Mouse (Mus musculus): ENCODE results near the gene Rgs6.

The Rgs6 gene

GRCm38 (mm10) chr12:82649991-82650390 lies 61.9 kb downstream of the Rgs6 start:
- DNase-seq (ENCODE audit: low spot score) = no peak

- DNase-seq (ENCODE audit: low spot score) = no peak
These were observed 76.5 kb downstream of the Rgs6 start for GRCm38 (mm10) chr12:82664598-82664997.

GRCm38 (mm10) chr12:82667441-82667840 lies 79.3 kb downstream of the Rgs6 start:
- DNase-seq (ENCODE audit: low spot score) = no peak

- DNase-seq (ENCODE audit: low spot score) = no peak
These were observed 82.2 kb downstream of the Rgs6 start for GRCm38 (mm10) chr12:82670201-82670737.

- DNase-seq (ENCODE audit: low spot score) = no peak
These were observed 83.5 kb downstream of the Rgs6 start for GRCm38 (mm10) chr12:82671591-82671990.

GRCm38 (mm10) chr12:82675137-82675536 lies 87.0 kb downstream of the Rgs6 start:
- DNase-seq (ENCODE audit: low spot score) = no peak

GRCm38 (mm10) chr12:82687015-82687414 lies 98.9 kb downstream of the Rgs6 start:
- no peak for DNase-seq (ENCODE audit: low spot score)

- DNase-seq (ENCODE audit: low spot score) = no peak
These were observed 110.9 kb downstream of the Rgs6 start for GRCm38 (mm10) chr12:82698886-82699527.

- no peak for DNase-seq (ENCODE audit: low spot score)
These were observed 111.4 kb downstream of the Rgs6 start for GRCm38 (mm10) chr12:82699528-82699905.

GRCm38 (mm10) chr12:82700241-82700640 lies 112.1 kb downstream of the Rgs6 start:
- DNase-seq (ENCODE audit: low spot score) = no peak

GRCm38 (mm10) chr12:82700840-82701239 lies 112.7 kb downstream of the Rgs6 start:
- no peak for DNase-seq (ENCODE audit: low spot score)

- no peak for DNase-seq (ENCODE audit: low spot score)
These were observed 113.3 kb downstream of the Rgs6 start for GRCm38 (mm10) chr12:82701359-82701758.

- no peak for DNase-seq (ENCODE audit: low spot score)
These were observed 122.3 kb downstream of the Rgs6 start for GRCm38 (mm10) chr12:82710376-82710775.

- no peak for DNase-seq (ENCODE audit: low spot score)
These were observed 126.2 kb downstream of the Rgs6 start for GRCm38 (mm10) chr12:82714284-82714683.

- no peak for DNase-seq (ENCODE audit: low spot score)
These were observed 135.0 kb downstream of the Rgs6 start for GRCm38 (mm10) chr12:82723017-82723540.

GRCm38 (mm10) chr12:82726255-82726654 lies 138.2 kb downstream of the Rgs6 start:
- no peak for DNase-seq (ENCODE audit: low spot score)

- DNase-seq (ENCODE audit: low spot score) = no peak
These were observed 143.5 kb downstream of the Rgs6 start for GRCm38 (mm10) chr12:82731587-82731986.

- no peak for DNase-seq (ENCODE audit: low spot score)
These were observed 154.9 kb downstream of the Rgs6 start for GRCm38 (mm10) chr12:82742955-82743354.

- DNase-seq (ENCODE audit: low spot score) = no peak
These were observed 155.9 kb downstream of the Rgs6 start for GRCm38 (mm10) chr12:82744026-82744425.

- DNase-seq (ENCODE audit: low spot score) = no peak
These were observed 156.7 kb downstream of the Rgs6 start for GRCm38 (mm10) chr12:82744826-82745225.

- no peak for DNase-seq (ENCODE audit: low spot score)
These were observed 159.0 kb downstream of the Rgs6 start for GRCm38 (mm10) chr12:82747099-82747498.

GRCm38 (mm10) chr12:82751846-82752245 lies 163.8 kb downstream of the Rgs6 start:
- no peak for DNase-seq (ENCODE audit: low spot score)

GRCm38 (mm10) chr12:82754501-82754900 lies 166.4 kb downstream of the Rgs6 start:
- DNase-seq (ENCODE audit: low spot score) = no peak

- DNase-seq (ENCODE audit: low spot score) = no peak
These were observed 168.7 kb downstream of the Rgs6 start for GRCm38 (mm10) chr12:82756756-82757155.
